Mouse (Mus musculus): ENCODE data around the gene Pum2. TPM values are rescaled to one million over a fixed set of nuclear protein-coding genes. Genes with fewer than 3 reads are reported as not detected.

The Pum2 gene
- total and polyA plus RNA-seq, 2 experiments: 18.0 to 43.0 TPM

- 98% methylated on average over 3 of the region's 3 CpGs for WGBS
- Histone ChIP-seq H3K4me3 (ENCODE audit: insufficient read depth, low read depth, low read length) (no peak overlapping the region), H3K27me3 (ENCODE audit: control insufficient read depth, insufficient read depth, low read length) (no peaks in the 10 kb centered on the region), H3K27ac (replicated peaks; ENCODE audit: insufficient read depth, low read depth, low read length) (no peak overlapping the region), H3K79me2 (ENCODE audit: control insufficient read depth, insufficient read depth, low read length) (no peaks in the 10 kb centered on the region), H3K9ac (ENCODE audit: low read depth, low read length) (no peak overlapping the region), H3K4me1 (ENCODE audit: control insufficient read depth, insufficient read depth, low read length) (no peaks in the 10 kb centered on the region), H3K36me3 (ENCODE audit: control insufficient read depth, insufficient read depth, low read length) (peaks cover 5% of the 10 kb centered on the region; the same call in 1 of the 2 replicates)
- no peak for DNase-seq (ENCODE audit: extremely low read depth, low read depth, low spot score)
- TF ChIP-seq CTCF (IDR thresholded peaks at IDR 0.05; ENCODE audit: low read depth, low read length) (no peak), POLR2A (IDR thresholded peaks at IDR 0.05; ENCODE audit: extremely low read depth, insufficient read depth, low read length) (no peak)
Observed at GRCm38 (mm10) chr12:8758029-8758428, 84.1 kb downstream of the Pum2 start.

- WGBS: 49% methylated on average over 4 of the region's 4 CpGs
- Histone ChIP-seq H3K4me3 (ENCODE audit: insufficient read depth, low read depth, low read length) (no peak overlapping the region), H3K79me2 (ENCODE audit: control insufficient read depth, insufficient read depth, low read length) (no peaks in the 10 kb centered on the region), H3K9ac (ENCODE audit: low read depth, low read length) (no peak overlapping the region), H3K27ac (replicated peaks; ENCODE audit: insufficient read depth, low read depth, low read length) (no peak overlapping the region), H3K4me1 (ENCODE audit: control insufficient read depth, insufficient read depth, low read length) (no peaks in the 10 kb centered on the region), H3K27me3 (ENCODE audit: control insufficient read depth, insufficient read depth, low read length) (no peaks in the 10 kb centered on the region), H3K36me3 (ENCODE audit: control insufficient read depth, insufficient read depth, low read length) (no peaks in the 10 kb centered on the region)
- DNase-seq (ENCODE audit: extremely low read depth, low read depth, low spot score): no peak
- TF ChIP-seq POLR2A (IDR thresholded peaks at IDR 0.05; ENCODE audit: extremely low read depth, insufficient read depth, low read length): no peak
- no peak for TF ChIP-seq CTCF (IDR thresholded peaks at IDR 0.05; ENCODE audit: low read depth, low read length)
Observed at GRCm38 (mm10) chr12:8759115-8759514, 85.2 kb downstream of the Pum2 start.

GRCm38 (mm10) chr12:8759779-8760178, 85.8 kb downstream of the Pum2 start:
- Histone ChIP-seq H3K9ac (ENCODE audit: low read depth, low read length) (no peak overlapping the region), H3K27me3 (ENCODE audit: control insufficient read depth, insufficient read depth, low read length) (no peaks in the 10 kb centered on the region), H3K4me3 (ENCODE audit: insufficient read depth, low read depth, low read length) (no peak overlapping the region), H3K27ac (replicated peaks; ENCODE audit: insufficient read depth, low read depth, low read length) (no peak overlapping the region), H3K36me3 (ENCODE audit: control insufficient read depth, insufficient read depth, low read length) (no peaks in the 10 kb centered on the region), H3K4me1 (ENCODE audit: control insufficient read depth, insufficient read depth, low read length) (no peaks in the 10 kb centered on the region), H3K79me2 (ENCODE audit: control insufficient read depth, insufficient read depth, low read length) (no peaks in the 10 kb centered on the region)
- WGBS: 86% methylated on average over 6 of the region's 6 CpGs
- no peak for DNase-seq (ENCODE audit: extremely low read depth, low read depth, low spot score)
- TF ChIP-seq POLR2A (IDR thresholded peaks at IDR 0.05; ENCODE audit: extremely low read depth, insufficient read depth, low read length): no peak
- TF ChIP-seq CTCF (IDR thresholded peaks at IDR 0.05; ENCODE audit: low read depth, low read length): no peak

GRCm38 (mm10) chr12:8760561-8760960, 86.6 kb downstream of the Pum2 start:
- Histone ChIP-seq H3K4me1 (ENCODE audit: control insufficient read depth, insufficient read depth, low read length) (0 out of 2 replicates have a peak, but pooled peaks cover 2% of the 10 kb centered on the region), H3K27me3 (ENCODE audit: control insufficient read depth, insufficient read depth, low read length) (no peaks in the 10 kb centered on the region), H3K36me3 (ENCODE audit: control insufficient read depth, insufficient read depth, low read length) (no peaks in the 10 kb centered on the region), H3K27ac (replicated peaks; ENCODE audit: insufficient read depth, low read depth, low read length) (no peak overlapping the region), H3K9ac (ENCODE audit: low read depth, low read length) (no peak overlapping the region), H3K4me3 (ENCODE audit: insufficient read depth, low read depth, low read length) (no peak overlapping the region), H3K79me2 (ENCODE audit: control insufficient read depth, insufficient read depth, low read length) (no peaks in the 10 kb centered on the region)
- WGBS: 76% methylated on average over 6 of the region's 6 CpGs
- DNase-seq (ENCODE audit: extremely low read depth, low read depth, low spot score): no peak
- no peak for TF ChIP-seq CTCF (IDR thresholded peaks at IDR 0.05; ENCODE audit: low read depth, low read length)
- TF ChIP-seq POLR2A (IDR thresholded peaks at IDR 0.05; ENCODE audit: extremely low read depth, insufficient read depth, low read length): no peak

- H3K36me3 ChIP-seq (ENCODE audit: control insufficient read depth, insufficient read depth, low read length): no peaks in the 10 kb centered on the region
- no peaks in the 10 kb centered on the region for H3K79me2 ChIP-seq (ENCODE audit: control insufficient read depth, insufficient read depth, low read length)
Observed at GRCm38 (mm10) chr12:8761058-8761457, 87.1 kb downstream of the Pum2 start.

GRCm38 (mm10) chr12:8762667-8763066, 88.7 kb downstream of the Pum2 start:
- WGBS: 67% methylated on average over 2 of the region's 2 CpGs
- Histone ChIP-seq H3K79me2 (ENCODE audit: control insufficient read depth, insufficient read depth, low read length) (no peaks in the 10 kb centered on the region), H3K9ac (ENCODE audit: low read depth, low read length) (no peak overlapping the region), H3K27me3 (ENCODE audit: control insufficient read depth, insufficient read depth, low read length) (no peaks in the 10 kb centered on the region), H3K4me1 (ENCODE audit: control insufficient read depth, insufficient read depth, low read length) (0 out of 2 replicates have a peak, but pooled peaks cover 2% of the 10 kb centered on the region), H3K27ac (replicated peaks; ENCODE audit: insufficient read depth, low read depth, low read length) (no peak overlapping the region), H3K36me3 (ENCODE audit: control insufficient read depth, insufficient read depth, low read length) (no peaks in the 10 kb centered on the region), H3K4me3 (ENCODE audit: insufficient read depth, low read depth, low read length) (no peak overlapping the region)
- DNase-seq (ENCODE audit: extremely low read depth, low read depth, low spot score): no peak
- TF ChIP-seq POLR2A (IDR thresholded peaks at IDR 0.05; ENCODE audit: extremely low read depth, insufficient read depth, low read length) (no peak), CTCF (IDR thresholded peaks at IDR 0.05; ENCODE audit: low read depth, low read length) (peak; percentile 54)

More at GRCm38 (mm10) chr12:8761058-8761457, 87.1 kb downstream of the Pum2 start:
- no peak overlapping the region for H3K4me3 ChIP-seq (ENCODE audit: insufficient read depth, low read depth, low read length)
- DNase-seq (ENCODE audit: extremely low read depth, low read depth, low spot score): no peak
- no peak for TF ChIP-seq CTCF (IDR thresholded peaks at IDR 0.05; ENCODE audit: low read depth, low read length)
- TF ChIP-seq POLR2A (IDR thresholded peaks at IDR 0.05; ENCODE audit: extremely low read depth, insufficient read depth, low read length): no peak
- 80% methylated on average over 7 of the region's 7 CpGs for WGBS
- no peak overlapping the region for H3K27ac ChIP-seq (replicated peaks; ENCODE audit: insufficient read depth, low read depth, low read length)
- no peak overlapping the region for H3K9ac ChIP-seq (ENCODE audit: low read depth, low read length)
- 0 out of 2 replicates have a peak, but pooled peaks cover 2% of the 10 kb centered on the region for H3K4me1 ChIP-seq (ENCODE audit: control insufficient read depth, insufficient read depth, low read length)
- no peaks in the 10 kb centered on the region for H3K27me3 ChIP-seq (ENCODE audit: control insufficient read depth, insufficient read depth, low read length)
